Mouse (Mus musculus) lung, embryonic 15.5 days (tissue): ENCODE measurements around the gene Sun2. TPM values are rescaled to one million over a fixed set of nuclear protein-coding genes. Genes with fewer than 3 reads are reported as not detected.

Experiments used
- ATAC-seq: fragments of 200-750 bp; cut with Nextera tagmentation; 2 replicates; pipeline ENCODE4 v1.8.0; 2017; ENCODE audit warnings: moderate number of reproducible peaks, borderline replicate concordance; ENCODE audit not compliant: low FRiP score, low TSS enrichment; ENCODE audit errors: extremely low read depth
- H3K27ac ChIP-seq: fragments of 300-500 bp; sonication (generic); 2 replicates; pipeline ENCODE4 v1.5.1; 2015; ENCODE audit warnings: moderate library complexity, mild to moderate bottlenecking, inconsistent platforms
- H3K27me3 ChIP-seq: fragments of 300-500 bp; sonication (generic); 2 replicates; pipeline ENCODE4 v1.6.1; 2015; ENCODE audit warnings: inconsistent platforms
- H3K36me3 ChIP-seq: fragments of 300-500 bp; sonication (generic); 2 replicates; pipeline ENCODE4 v1.6.1; 2015; ENCODE audit warnings: inconsistent platforms
- H3K4me1 ChIP-seq: fragments of 300-500 bp; sonication (generic); 2 replicates; pipeline ENCODE4 v1.6.1; 2015; ENCODE audit warnings: inconsistent platforms
- H3K4me2 ChIP-seq: fragments of 300-500 bp; sonication (generic); 2 replicates; pipeline ENCODE4 v1.6.1; 2015; ENCODE audit warnings: inconsistent platforms, mild to moderate bottlenecking, moderate library complexity
- H3K4me3 ChIP-seq: fragments of 300-500 bp; sonication (generic); 2 replicates; pipeline ENCODE4 v1.5.1; 2015; ENCODE audit warnings: mild to moderate bottlenecking, inconsistent platforms
- H3K9ac ChIP-seq: fragments of 300-500 bp; sonication (generic); 2 replicates; pipeline ENCODE4 v1.6.1; 2015; ENCODE audit warnings: inconsistent platforms
- H3K9me3 ChIP-seq: fragments of 300-500 bp; sonication (generic); 2 replicates; pipeline ENCODE4 v1.6.1; 2016; ENCODE audit warnings: inconsistent platforms
- WGBS: fragments of 180-500 bp; shearing (Covaris S2); methylation state at CpG from one replicate; pipeline ENCODE4 v1.1.7; 2015; 5-methylcytosine and 5-hydroxymethylcytosine counted together
- polyA plus RNA-seq: library from polyadenylated mRNA; unstranded; fragments of >200 nt; fragmentation: Nextera tagmentation; extraction: Ambion mirVana; gene quantifications from 2 replicates; pipeline ENCODE4 v1.2.1, GENCODE M21; 2015

Gene Sun2
- polyA plus RNA-seq, 1 experiment from 2014 or later: 10.1 TPM

GRCm38 (mm10) chr15:79691023-79691508 lies 51.3 kb downstream of the Sun2 start:
- peak overlapping the region; percentile 98 for H3K4me2 ChIP-seq

DNA sequence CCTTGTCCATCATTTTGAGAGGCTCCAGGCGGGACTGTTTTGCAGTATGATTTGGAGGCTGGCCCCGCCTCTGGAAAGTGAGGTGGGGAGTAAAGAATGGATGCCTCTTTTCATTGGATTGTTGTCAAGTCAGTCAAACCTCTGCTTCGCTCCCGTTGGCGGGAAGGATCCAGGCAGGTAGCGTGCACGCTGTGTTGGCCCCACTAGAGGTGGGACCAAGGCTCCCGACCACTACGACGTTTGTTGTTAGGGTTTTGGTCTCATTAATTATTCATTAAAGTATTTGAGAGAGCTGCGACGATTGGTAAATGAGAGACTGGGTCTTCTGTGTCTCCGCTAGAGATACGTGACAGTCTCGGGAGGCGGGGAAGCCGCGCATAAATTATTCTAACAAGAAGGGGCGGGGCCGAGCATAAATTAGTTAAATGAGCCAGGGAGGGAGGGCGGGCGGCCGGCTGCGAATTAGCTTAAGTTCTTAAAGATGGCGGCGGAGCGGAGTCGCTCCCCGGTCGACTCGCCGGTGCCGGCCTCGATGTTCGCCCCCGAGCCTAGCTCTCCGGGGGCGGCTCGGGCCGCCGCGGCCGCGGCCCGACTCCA lies 51.8 kb downstream of the Sun2 start, which contains the start of gene Gtpbp1:
Gtpbp1 (plus strand) TSS at position 420 of the 597 bp plus-strand sequence.
- H3K9me3 ChIP-seq: no peaks in the 10 kb centered on the region
- peak within 1 kb of the TSS; percentile 68 for H3K27ac ChIP-seq
- H3K4me1 ChIP-seq: peaks cover 43% of the 10 kb centered on the region
- peak within 1 kb of the TSS; percentile 93 for H3K4me3 ChIP-seq
- peak; percentile 95 for ATAC-seq
- no peaks in the 10 kb centered on the region for H3K27me3 ChIP-seq
- peak within 1 kb of the TSS; percentile 98 for H3K4me2 ChIP-seq
- WGBS: under 1% methylated on average over 45 of the region's 45 CpGs
- 0 out of 2 replicates have a peak, but pooled peaks cover 2% of the 10 kb centered on the region for H3K36me3 ChIP-seq
- peak within 1 kb of the TSS; percentile 91 for H3K9ac ChIP-seq

More at GRCm38 (mm10) chr15:79691023-79691508, 51.3 kb downstream of the Sun2 start:
- H3K27me3 ChIP-seq: no peaks in the 10 kb centered on the region
- H3K36me3 ChIP-seq: 0 out of 2 replicates have a peak, but pooled peaks cover 4% of the 10 kb centered on the region
- H3K4me1 ChIP-seq: peaks cover 39% of the 10 kb centered on the region
- under 1% methylated on average over 43 of the region's 53 CpGs for WGBS
- peak overlapping the region; percentile 91 for H3K9ac ChIP-seq
- H3K4me3 ChIP-seq: peak overlapping the region; percentile 93
- H3K9me3 ChIP-seq: no peaks in the 10 kb centered on the region
- H3K27ac ChIP-seq: peak overlapping the region; percentile 68
- ATAC-seq: peak; percentile 16

DNA sequence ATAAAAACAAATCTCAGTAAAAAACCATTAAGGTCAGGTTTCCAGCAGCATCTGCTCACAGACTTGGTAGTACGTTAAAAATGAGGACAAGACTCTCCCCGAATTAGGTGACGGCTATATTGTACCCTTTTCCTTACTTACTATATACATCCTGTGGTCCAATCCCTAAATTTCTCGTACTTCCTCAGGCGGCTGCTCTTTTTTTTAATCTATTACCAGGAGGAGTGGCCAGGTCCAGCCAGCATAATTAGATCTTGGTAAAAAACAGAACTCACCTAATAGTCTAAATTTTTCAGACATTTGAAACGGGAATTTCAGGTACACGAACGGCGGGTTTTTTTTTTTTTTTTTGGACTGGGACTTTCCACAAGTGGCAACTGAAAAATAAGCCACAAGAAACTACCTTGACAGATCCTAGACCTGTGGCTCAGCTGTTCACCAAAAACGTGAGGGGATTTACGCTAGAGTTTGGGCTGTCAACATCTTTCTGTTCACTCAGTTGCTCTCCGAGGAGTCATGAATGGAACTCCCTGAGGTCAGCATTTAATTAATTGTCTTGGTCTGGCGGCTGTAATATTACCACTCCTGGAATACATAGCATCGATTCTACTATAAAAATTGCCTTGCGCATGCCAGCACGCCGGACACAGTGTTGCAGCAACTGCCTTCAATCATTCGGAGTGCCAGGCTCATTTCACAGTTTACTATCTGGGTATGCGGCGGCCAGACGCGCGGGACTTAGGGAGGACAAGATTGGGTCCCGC lies 52.5 kb downstream of the Sun2 start:
- peak overlapping the region; percentile 39 for H3K9ac ChIP-seq
- peak overlapping the region; percentile 93 for H3K4me3 ChIP-seq
- peaks cover 50% of the 10 kb centered on the region for H3K4me1 ChIP-seq
- H3K36me3 ChIP-seq: no peaks in the 10 kb centered on the region
- no peaks in the 10 kb centered on the region for H3K27me3 ChIP-seq
- H3K4me2 ChIP-seq: peak overlapping the region; percentile 81
- H3K27ac ChIP-seq: peak overlapping the region; percentile 39; the same call in 1 of the 2 replicates
- 10% methylated on average over 24 of the region's 24 CpGs for WGBS
- H3K9me3 ChIP-seq: no peaks in the 10 kb centered on the region
- ATAC-seq: no peak

DNA sequence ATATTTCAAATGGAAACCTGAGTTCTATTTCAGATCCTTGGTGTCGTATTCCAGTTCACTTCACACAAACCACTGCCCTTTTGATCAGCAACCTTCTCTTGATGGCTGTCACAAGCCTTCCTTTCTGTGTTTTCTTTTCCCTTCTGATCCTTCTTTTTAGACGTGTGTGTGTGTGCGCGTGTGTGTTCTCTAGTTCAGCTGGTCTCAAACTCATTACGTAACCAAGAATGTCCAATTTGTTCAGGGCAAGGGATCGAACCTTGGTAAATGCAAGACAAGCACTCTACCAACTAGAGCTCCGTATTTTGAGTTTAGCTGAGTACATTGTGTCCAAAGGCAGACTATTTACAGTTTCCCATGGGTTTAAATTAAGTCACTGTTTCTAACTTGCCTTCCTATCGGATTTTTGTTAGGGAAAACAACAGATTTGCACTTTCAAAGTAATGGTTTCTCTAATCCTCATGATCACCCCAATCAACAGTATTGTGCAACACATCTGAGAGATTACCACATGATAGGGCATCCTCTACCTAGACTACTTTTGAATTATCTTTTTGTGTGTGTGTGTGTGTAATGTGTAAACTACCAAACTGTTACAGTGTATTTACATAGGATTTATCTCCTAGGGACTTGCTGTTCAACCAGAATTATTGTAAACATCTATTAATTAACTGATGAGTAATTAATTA lies 53.9 kb downstream of the Sun2 start:
- Histone ChIP-seq H3K4me2 (peak overlapping the region; percentile 81), H3K27me3 (no peaks in the 10 kb centered on the region), H3K9ac (peak overlapping the region; percentile 92), H3K9me3 (no peaks in the 10 kb centered on the region), H3K4me1 (peaks cover 60% of the 10 kb centered on the region), H3K27ac (peak overlapping the region; percentile 98), H3K4me3 (peak overlapping the region; percentile 86), H3K36me3 (no peaks in the 10 kb centered on the region)
- 4% methylated on average over 8 of the region's 8 CpGs for WGBS
- ATAC-seq: no peak

GRCm38 (mm10) chr15:79687646-79688267 lies 54.6 kb downstream of the Sun2 start, which contains the start of gene Josd1:
Gene Josd1, minus strand, starts transcription at chr15:79687919.
- Histone ChIP-seq H3K36me3 (no peaks in the 10 kb centered on the region), H3K27ac (peak within 1 kb of the TSS; percentile 98), H3K9me3 (no peaks in the 10 kb centered on the region), H3K4me2 (peak within 1 kb of the TSS; percentile 81), H3K4me3 (peak within 1 kb of the TSS; percentile 86), H3K27me3 (no peaks in the 10 kb centered on the region), H3K4me1 (peaks cover 63% of the 10 kb centered on the region), H3K9ac (peak within 1 kb of the TSS; percentile 92)
- WGBS: 1% methylated on average over 69 of the region's 72 CpGs
- peak; percentile 78 for ATAC-seq

DNA sequence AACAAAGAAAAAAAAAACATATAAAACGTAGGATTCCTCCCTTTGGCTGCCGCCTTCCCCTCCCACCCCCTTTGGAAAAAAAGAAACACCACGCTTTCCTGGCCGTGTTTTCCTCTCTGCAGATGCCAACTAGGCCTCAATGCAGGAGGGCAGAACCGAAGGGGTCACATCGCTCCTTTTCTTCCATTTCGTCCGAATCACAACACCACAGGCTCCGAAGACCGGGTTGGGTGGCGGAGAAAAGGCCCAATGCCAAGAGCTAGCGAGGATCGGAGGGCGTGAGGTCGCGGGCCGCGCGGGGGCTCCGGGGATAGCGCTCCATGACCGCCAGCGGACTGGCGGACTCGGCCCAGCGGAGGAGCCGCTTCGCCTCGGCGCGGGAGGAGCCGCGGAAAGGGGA lies 55.2 kb downstream of the Sun2 start:
- peak overlapping the region; percentile 92 for H3K9ac ChIP-seq

GRCm38 (mm10) chr15:79686046-79686869 lies 56.1 kb downstream of the Sun2 start:
- no peak for ATAC-seq
- H3K36me3 ChIP-seq: no peaks in the 10 kb centered on the region
- H3K27me3 ChIP-seq: no peaks in the 10 kb centered on the region
- H3K9me3 ChIP-seq: no peaks in the 10 kb centered on the region
- H3K4me1 ChIP-seq: peaks cover 56% of the 10 kb centered on the region
- no peak overlapping the region for H3K27ac ChIP-seq
- 4% methylated on average over 15 of the region's 15 CpGs for WGBS
- peak overlapping the region; percentile 86 for H3K4me3 ChIP-seq
- peak overlapping the region; percentile 92 for H3K9ac ChIP-seq
- H3K4me2 ChIP-seq: peak overlapping the region; percentile 81

More for the DNA sequence above, 55.2 kb downstream of the Sun2 start:
- H3K4me1 ChIP-seq: peaks cover 63% of the 10 kb centered on the region
- H3K4me2 ChIP-seq: peak overlapping the region; percentile 81
- no peaks in the 10 kb centered on the region for H3K36me3 ChIP-seq
- no peaks in the 10 kb centered on the region for H3K27me3 ChIP-seq
- peak overlapping the region; percentile 98 for H3K27ac ChIP-seq
- no peak for ATAC-seq
- H3K4me3 ChIP-seq: peak overlapping the region; percentile 86
- no peaks in the 10 kb centered on the region for H3K9me3 ChIP-seq
- WGBS: under 1% methylated on average over 28 of the region's 33 CpGs

DNA sequence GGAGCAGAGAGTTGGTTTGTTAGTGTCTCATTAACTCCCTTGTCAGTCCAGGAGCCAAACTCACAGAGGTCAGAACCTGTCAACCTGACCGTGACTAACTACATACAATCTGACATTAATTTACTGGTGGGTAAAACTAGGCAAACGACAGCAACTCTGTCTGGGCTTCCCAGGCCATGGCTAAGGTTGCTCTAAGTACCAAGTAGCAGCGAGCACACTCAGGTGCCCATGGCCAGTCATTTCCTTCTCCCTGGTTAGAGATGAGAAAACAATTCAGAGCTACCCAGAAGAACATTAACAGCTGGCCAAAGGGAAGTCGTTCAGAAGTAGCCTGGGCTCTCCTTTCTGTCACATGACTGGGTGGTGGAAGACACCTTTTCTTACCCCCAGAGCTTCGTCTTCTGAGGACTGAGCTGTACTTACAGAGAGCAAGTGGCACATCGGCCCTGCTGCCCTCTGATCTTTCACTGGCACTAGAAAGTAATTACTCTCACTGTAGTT lies 57.1 kb downstream of the Sun2 start:
- Histone ChIP-seq H3K36me3 (no peaks in the 10 kb centered on the region), H3K9ac (peak overlapping the region; percentile 25; the same call in 1 of the 2 replicates), H3K4me2 (peak overlapping the region; percentile 81), H3K9me3 (no peaks in the 10 kb centered on the region), H3K4me3 (peak overlapping the region; percentile 86), H3K4me1 (peaks cover 56% of the 10 kb centered on the region), H3K27me3 (no peaks in the 10 kb centered on the region), H3K27ac (no peak overlapping the region)
- 14% methylated on average over 6 of the region's 6 CpGs for WGBS
- no peak for ATAC-seq

GRCm38 (mm10) chr15:79684616-79685015 lies 57.7 kb downstream of the Sun2 start:
- Histone ChIP-seq H3K4me1 (peaks cover 51% of the 10 kb centered on the region), H3K27ac (no peak overlapping the region), H3K27me3 (no peaks in the 10 kb centered on the region), H3K9me3 (no peaks in the 10 kb centered on the region), H3K4me3 (peak overlapping the region; percentile 86), H3K9ac (peak overlapping the region; percentile 25; the same call in 1 of the 2 replicates), H3K36me3 (no peaks in the 10 kb centered on the region), H3K4me2 (peak overlapping the region; percentile 81)
- WGBS: 81% methylated on average over 6 of the region's 6 CpGs
- ATAC-seq: no peak

- Histone ChIP-seq H3K9ac (0 out of 2 replicates have a peak overlapping the region, but pooled peaks have one; percentile 2), H3K9me3 (no peaks in the 10 kb centered on the region), H3K27ac (no peak overlapping the region), H3K4me1 (peaks cover 48% of the 10 kb centered on the region), H3K4me2 (peak overlapping the region; percentile 81), H3K36me3 (no peaks in the 10 kb centered on the region), H3K27me3 (no peaks in the 10 kb centered on the region), H3K4me3 (no peak overlapping the region)
- 62% methylated on average over 19 of the region's 19 CpGs for WGBS
- no peak for ATAC-seq
Observed at GRCm38 (mm10) chr15:79683707-79684465, 58.5 kb downstream of the Sun2 start.
